Comparison of ENCODE assay signal across 8 mouse cellular contexts in genomic region chr8:80688141-80688540, GRCm38 (mm10). TPM values are rescaled to one million over a fixed set of nuclear protein-coding genes. Genes with fewer than 3 reads are reported as not detected.
A peak's percentile ranks its signal among the peaks of the same experiment; 100 is the strongest.
DNase-seq lines count a peak whose midpoint lies in the region; ATAC-seq and TF ChIP-seq lines count a peak whose summit lies in the region.
"Had no signal": no experiment of that assay in that cellular context is flagged by ENCODE, and none has a peak within 500 bp of the region (broad histone marks: within the 10 kb centered on the region; RNA-seq: fewer than 3 reads in every experiment).

No protein-coding gene starts in this region.

- no peaks in the 10 kb centered on the region for H3K4me1 ChIP-seq in forebrain, embryonic 13.5 days
- H3K4me1 ChIP-seq in intestine, embryonic 14.5 days (replicated peaks; ENCODE audit: control insufficient read depth, insufficient read depth, low read length), result no peaks in the 10 kb centered on the region
- no peaks in the 10 kb centered on the region for H3K4me1 ChIP-seq in midbrain, embryonic 10.5 days
- H3K4me1 ChIP-seq: lung, embryonic 15.5 days had no signal

- H3K36me3 ChIP-seq in forebrain, embryonic 13.5 days (ENCODE audit: poor library complexity, severe bottlenecking), result no peaks in the 10 kb centered on the region
- no peaks in the 10 kb centered on the region for H3K36me3 ChIP-seq in intestine, embryonic 14.5 days (ENCODE audit: control insufficient read depth, insufficient read depth, low read length)
- no peaks in the 10 kb centered on the region for H3K36me3 ChIP-seq in midbrain, embryonic 10.5 days
- H3K36me3 ChIP-seq: lung, embryonic 15.5 days had no signal

- no peak overlapping the region for H3K4me2 ChIP-seq in forebrain, embryonic 13.5 days
- no peak overlapping the region for H3K4me2 ChIP-seq in intestine, embryonic 14.5 days (ENCODE audit: low read length)
- H3K4me2 ChIP-seq: lung, embryonic 15.5 days had no signal

- H3K9ac ChIP-seq in forebrain, embryonic 13.5 days, result no peak overlapping the region
- no peak overlapping the region for H3K9ac ChIP-seq in intestine, embryonic 14.5 days (ENCODE audit: low read length)
- H3K9ac ChIP-seq: lung, embryonic 15.5 days had no signal

- no peak for DNase-seq in Patski (ENCODE audit: low read depth, low spot score)
- peak; percentile 82 for DNase-seq in c-Kit-positive CD71-positive TER-119-positive erythroid progenitor cells, embryonic 14.5 days (ENCODE audit: low spot score)
- peak; percentile 77 for DNase-seq in intestine, embryonic 14.5 days (ENCODE audit: low spot score)
- peak; percentile 19 to 33 for DNase-seq in left cerebral cortex, adult 8-10 months (ENCODE audit: low spot score in 2 of 2)
- peak; percentile 36 for DNase-seq in midbrain, embryonic 10.5 days (ENCODE audit: low spot score)
- peak; percentile 7 to 38 for DNase-seq in spleen, adult 18-20 months

- POLR2A ChIA-PET in Patski (lab: Charles Lee), result no interaction called here

- no peak for ATAC-seq in Patski
- ATAC-seq in forebrain, embryonic 13.5 days, result peak; percentile 87
- ATAC-seq in intestine, embryonic 14.5 days (replicated peaks; ENCODE audit: low FRiP score, low TSS enrichment, low read depth), result 0 out of 2 replicates have a peak, but pooled peaks have one; percentile 52

- CTCF ChIA-PET in Patski (lab: Charles Lee), result interaction anchor here (1.5 to 1.7 kb wide), 2 partner anchors 195 kb away, joined by 5 to 9 read pairs; no protein-coding TSS in a partner anchor

- 54% methylated on average over 4 of the region's 4 CpGs for WGBS in forebrain, embryonic 13.5 days
- WGBS in intestine, embryonic 14.5 days, result 51% methylated on average over 4 of the region's 4 CpGs
- WGBS in midbrain, embryonic 10.5 days, result 55% methylated on average over 4 of the region's 4 CpGs

- H3K9me3 ChIP-seq in forebrain, embryonic 13.5 days (replicated peaks), result no peaks in the 10 kb centered on the region
- no peaks in the 10 kb centered on the region for H3K9me3 ChIP-seq in intestine, embryonic 14.5 days (ENCODE audit: control insufficient read depth, low read length)
- no peaks in the 10 kb centered on the region for H3K9me3 ChIP-seq in midbrain, embryonic 10.5 days (replicated peaks)
- H3K9me3 ChIP-seq: lung, embryonic 15.5 days had no signal

- peak; percentile 68 for TF ChIP-seq CTCF in Patski (IDR thresholded peaks at IDR 0.05)

- in situ Hi-C loops in Patski (cut with MboI; ENCODE audit: low pct_unique_long_range_greater_than_20kb), result loop anchor here (5.0 to 10.0 kb wide), 2 partner anchors 191 to 953 kb away; no protein-coding TSS in a partner anchor

- peaks cover 9% of the 10 kb centered on the region for H3K27me3 ChIP-seq in Patski
- no peaks in the 10 kb centered on the region for H3K27me3 ChIP-seq in forebrain, embryonic 13.5 days
- H3K27me3 ChIP-seq in intestine, embryonic 14.5 days (replicated peaks; ENCODE audit: control insufficient read depth, insufficient read depth, low read length), result no peaks in the 10 kb centered on the region
- no peaks in the 10 kb centered on the region for H3K27me3 ChIP-seq in midbrain, embryonic 10.5 days (ENCODE audit: low read depth, poor library complexity, severe bottlenecking)
- H3K27me3 ChIP-seq: lung, embryonic 15.5 days had no signal

- H3K4me3 ChIP-seq in forebrain, embryonic 13.5 days, result no peak overlapping the region
- H3K4me3 ChIP-seq in intestine, embryonic 14.5 days (ENCODE audit: low read depth, low read length), result no peak overlapping the region
- no peak overlapping the region for H3K4me3 ChIP-seq in midbrain, embryonic 10.5 days
- H3K4me3 ChIP-seq: lung, embryonic 15.5 days had no signal

- H3K27ac ChIP-seq in forebrain, embryonic 13.5 days, result no peak overlapping the region
- H3K27ac ChIP-seq in intestine, embryonic 14.5 days (ENCODE audit: low read depth), result no peak overlapping the region
- no peak overlapping the region for H3K27ac ChIP-seq in midbrain, embryonic 10.5 days (replicated peaks)
- H3K27ac ChIP-seq: lung, embryonic 15.5 days had no signal

RNA-seq across cellular contexts. Expression of gene Smarca5, which starts 51.2 kb away (rescaled TPM):
- polyA plus RNA-seq in Patski (2021), result 69.2 TPM
- polyA plus RNA-seq in forebrain, embryonic 13.5 days (2015; fragmentation: Nextera tagmentation; extraction: Ambion mirVana), result 101 and 102 TPM in 2 replicates
- 70.3 and 78.3 TPM in 2 replicates for polyA plus RNA-seq in intestine, embryonic 14.5 days (2014; fragmentation: Nextera tagmentation; extraction: Ambion mirVana)
- 10 to 100 TPM; 53.8 to 56.9 (median 55.4) TPM for total RNA-seq in left cerebral cortex, adult 8-10 months (2022)
- 112 and 113 TPM in 2 replicates for polyA plus RNA-seq in midbrain, embryonic 10.5 days (2016; fragmentation: Nextera tagmentation; extraction: Ambion mirVana)
